Mouse (Mus musculus) neural tube, embryonic 12.5 days (tissue): ENCODE data around the gene Coq5. TPM values are rescaled to one million over a fixed set of nuclear protein-coding genes. Genes with fewer than 3 reads are reported as not detected.

ENCODE experiments used
- ATAC-seq: fragments of 200-750 bp; cut with Nextera tagmentation; 2 replicates; pipeline ENCODE4 v1.8.0; 2017; ENCODE audit warnings: low read depth, mild to moderate bottlenecking, moderate TSS enrichment, moderate library complexity; ENCODE audit not compliant: low FRiP score
- H3K27ac ChIP-seq: fragments of 300-500 bp; sonication (generic); 2 replicates; pipeline ENCODE4 v1.5.1; 2016
- H3K27me3 ChIP-seq: fragments of 300-500 bp; sonication (generic); replicated peaks from 2 replicates; pipeline ENCODE4 v1.6.1; 2016; ENCODE audit warnings: mild to moderate bottlenecking
- H3K36me3 ChIP-seq: fragments of 300-500 bp; sonication (generic); 2 replicates; pipeline ENCODE4 v1.6.1; 2016; ENCODE audit warnings: mild to moderate bottlenecking
- H3K4me1 ChIP-seq: fragments of 300-500 bp; sonication (generic); 2 replicates; pipeline ENCODE4 v1.6.1; 2016
- H3K4me2 ChIP-seq: fragments of 300-500 bp; sonication (generic); replicated peaks from 2 replicates; pipeline ENCODE4 v1.6.1; 2016; ENCODE audit warnings: mild to moderate bottlenecking
- H3K4me3 ChIP-seq: fragments of 300-500 bp; sonication (generic); 2 replicates; pipeline ENCODE4 v1.5.1; 2016
- H3K9ac ChIP-seq: fragments of 300-500 bp; sonication (generic); 2 replicates; pipeline ENCODE4 v1.6.1; 2016; ENCODE audit warnings: mild to moderate bottlenecking
- H3K9me3 ChIP-seq: fragments of 300-500 bp; sonication (generic); 2 replicates; pipeline ENCODE4 v1.6.1; 2016; ENCODE audit warnings: mild to moderate bottlenecking
- WGBS: fragments of 180-500 bp; shearing (Covaris S2); methylation state at CpG from one replicate; pipeline ENCODE4 v1.1.7; 2016; 5-methylcytosine and 5-hydroxymethylcytosine counted together
- polyA plus RNA-seq: library from polyadenylated mRNA; unstranded; fragments of >200 nt; fragmentation: Nextera tagmentation; extraction: Ambion mirVana; gene quantifications from 2 replicates; pipeline ENCODE4 v1.2.1, GENCODE M21; 2016

Coq5 gene
- polyA plus RNA-seq, 1 experiment from 2014 or later: 54.1 TPM

DNA sequence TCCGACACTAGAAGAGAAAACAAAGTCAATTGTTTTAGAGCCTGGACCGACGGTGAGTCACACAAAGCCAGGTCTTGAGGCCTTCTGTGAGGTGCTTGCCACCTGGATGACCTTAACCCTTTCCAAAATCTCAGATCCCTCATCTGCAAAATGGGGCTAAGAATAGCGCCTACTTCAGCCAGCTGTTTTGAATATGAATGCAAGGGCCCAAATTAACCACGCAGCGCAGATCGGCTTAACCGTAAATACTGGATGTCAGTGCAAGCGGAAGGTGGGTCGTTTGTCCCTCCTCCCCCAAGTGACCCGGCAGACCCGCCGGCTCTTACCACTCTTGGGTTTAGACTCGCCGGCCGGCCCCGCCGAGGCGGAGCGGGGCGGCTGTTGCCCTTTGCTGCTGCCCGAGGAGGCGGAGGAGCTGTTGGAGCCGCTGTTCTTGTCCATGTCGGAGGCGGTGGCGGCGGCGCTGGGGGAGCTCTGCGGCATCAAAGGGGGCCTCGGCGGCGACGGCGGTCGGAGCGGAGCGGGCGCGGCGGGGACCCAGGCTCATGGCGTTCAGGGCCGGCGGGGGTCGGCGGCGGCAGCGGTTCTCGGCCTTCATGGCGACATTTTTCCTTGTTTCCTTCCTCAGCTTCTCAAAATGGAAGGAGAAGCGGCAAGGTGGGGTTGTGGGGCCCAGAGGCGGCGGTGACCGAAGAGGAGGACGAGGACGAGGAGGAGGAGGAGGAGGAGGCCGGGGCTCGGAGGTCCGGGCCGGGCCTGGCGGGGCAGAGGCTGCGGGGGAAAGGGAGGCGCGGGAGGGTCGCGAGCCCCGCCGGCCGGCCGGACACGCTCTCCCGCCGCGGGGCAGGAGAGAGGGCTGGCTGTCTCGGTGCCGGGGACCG is 7.3 kb upstream of the Coq5 start:
- H3K4me3 ChIP-seq: peak overlapping the region; percentile 96
- ATAC-seq: peak; percentile 44; the same call in 1 of the 2 replicates
- no peaks in the 10 kb centered on the region for H3K27me3 ChIP-seq
- peak overlapping the region; percentile 95 for H3K9ac ChIP-seq
- under 1% methylated on average over 76 of the region's 77 CpGs for WGBS
- peak overlapping the region; percentile 55; the same call in 1 of the 2 replicates for H3K27ac ChIP-seq
- peaks cover 40% of the 10 kb centered on the region for H3K4me1 ChIP-seq
- H3K36me3 ChIP-seq: peaks cover 16% of the 10 kb centered on the region
- peak overlapping the region; percentile 91 for H3K4me2 ChIP-seq
- H3K9me3 ChIP-seq: no peaks in the 10 kb centered on the region

- 14% methylated on average over 26 of the region's 26 CpGs for WGBS
- Histone ChIP-seq H3K9ac (peak within 1 kb of the TSS; percentile 95), H3K4me3 (peak within 1 kb of the TSS; percentile 96), H3K9me3 (no peaks in the 10 kb centered on the region), H3K27ac (peak within 1 kb of the TSS; percentile 55; the same call in 1 of the 2 replicates), H3K4me1 (peaks cover 37% of the 10 kb centered on the region), H3K4me2 (peak within 1 kb of the TSS; percentile 91), H3K36me3 (peaks cover 16% of the 10 kb centered on the region), H3K27me3 (no peaks in the 10 kb centered on the region)
- peak; percentile 82; the same call in 1 of the 2 replicates for ATAC-seq
Observed at GRCm38 (mm10) chr5:115272812-115273548, 6.5 kb upstream of the Coq5 start, which contains the start of gene Rnf10. TSS of gene Rnf10 (minus strand) at chr5:115272898.

GRCm38 (mm10) chr5:115273549-115274135 is 5.8 kb upstream of the Coq5 start:
- 78% methylated on average over 6 of the region's 6 CpGs for WGBS
- Histone ChIP-seq H3K9ac (peak overlapping the region; percentile 4; the same call in 1 of the 2 replicates), H3K4me3 (no peak overlapping the region), H3K9me3 (no peaks in the 10 kb centered on the region), H3K4me2 (peak overlapping the region; percentile 91), H3K36me3 (peaks cover 11% of the 10 kb centered on the region), H3K27me3 (no peaks in the 10 kb centered on the region), H3K27ac (no peak overlapping the region), H3K4me1 (peaks cover 37% of the 10 kb centered on the region)
- 0 out of 2 replicates have a peak, but pooled peaks have one; percentile 8 for ATAC-seq

- ATAC-seq: no peak
- no peak overlapping the region for H3K4me2 ChIP-seq
- H3K9me3 ChIP-seq: no peaks in the 10 kb centered on the region
- no peak overlapping the region for H3K27ac ChIP-seq
- peaks cover 31% of the 10 kb centered on the region for H3K4me1 ChIP-seq
- no peak overlapping the region for H3K4me3 ChIP-seq
- no peaks in the 10 kb centered on the region for H3K27me3 ChIP-seq
- whole genome bisulfite sequencing: 62% methylated on average over 1 of the region's 1 CpGs
- H3K36me3 ChIP-seq: peaks cover 4% of the 10 kb centered on the region; the same call in 1 of the 2 replicates
- H3K9ac ChIP-seq: no peak overlapping the region
Observed at GRCm38 (mm10) chr5:115274353-115274752, 5.1 kb upstream of the Coq5 start.

- Histone ChIP-seq H3K4me2 (no peak overlapping the region), H3K27me3 (no peaks in the 10 kb centered on the region), H3K9me3 (no peaks in the 10 kb centered on the region), H3K4me1 (peaks cover 27% of the 10 kb centered on the region), H3K4me3 (no peak overlapping the region), H3K27ac (no peak overlapping the region), H3K36me3 (no peaks in the 10 kb centered on the region), H3K9ac (no peak overlapping the region)
- 94% methylated on average over 1 of the region's 1 CpGs for WGBS
- no peak for ATAC-seq
Observed at GRCm38 (mm10) chr5:115274771-115275170, 4.7 kb upstream of the Coq5 start.

GRCm38 (mm10) chr5:115275998-115276397 is 3.5 kb upstream of the Coq5 start:
- Histone ChIP-seq H3K9ac (no peak overlapping the region), H3K27me3 (no peaks in the 10 kb centered on the region), H3K36me3 (no peaks in the 10 kb centered on the region), H3K9me3 (no peaks in the 10 kb centered on the region), H3K27ac (no peak overlapping the region), H3K4me1 (peaks cover 22% of the 10 kb centered on the region), H3K4me2 (no peak overlapping the region), H3K4me3 (no peak overlapping the region)
- WGBS: 37% methylated on average over 14 of the region's 14 CpGs
- ATAC-seq: no peak

GRCm38 (mm10) chr5:115278053-115278452 is 1.4 kb upstream of the Coq5 start:
- Histone ChIP-seq H3K27ac (no peak overlapping the region), H3K9me3 (no peaks in the 10 kb centered on the region), H3K4me3 (no peak overlapping the region), H3K4me2 (no peak overlapping the region), H3K36me3 (0 out of 2 replicates have a peak, but pooled peaks cover under 1% of the 10 kb centered on the region), H3K4me1 (peaks cover 14% of the 10 kb centered on the region), H3K27me3 (no peaks in the 10 kb centered on the region), H3K9ac (no peak overlapping the region)
- 93% methylated on average over 1 of the region's 1 CpGs for WGBS
- ATAC-seq: no peak

GRCm38 (mm10) chr5:115278785-115279184 is 681 bp upstream of the Coq5 start:
- Histone ChIP-seq H3K4me1 (peaks cover 7% of the 10 kb centered on the region), H3K4me3 (no peak overlapping the region), H3K36me3 (peaks cover 8% of the 10 kb centered on the region), H3K27me3 (no peaks in the 10 kb centered on the region), H3K9ac (no peak overlapping the region), H3K9me3 (no peaks in the 10 kb centered on the region), H3K27ac (no peak overlapping the region), H3K4me2 (no peak overlapping the region)
- no peak for ATAC-seq
- WGBS: 57% methylated on average over 2 of the region's 2 CpGs

DNA sequence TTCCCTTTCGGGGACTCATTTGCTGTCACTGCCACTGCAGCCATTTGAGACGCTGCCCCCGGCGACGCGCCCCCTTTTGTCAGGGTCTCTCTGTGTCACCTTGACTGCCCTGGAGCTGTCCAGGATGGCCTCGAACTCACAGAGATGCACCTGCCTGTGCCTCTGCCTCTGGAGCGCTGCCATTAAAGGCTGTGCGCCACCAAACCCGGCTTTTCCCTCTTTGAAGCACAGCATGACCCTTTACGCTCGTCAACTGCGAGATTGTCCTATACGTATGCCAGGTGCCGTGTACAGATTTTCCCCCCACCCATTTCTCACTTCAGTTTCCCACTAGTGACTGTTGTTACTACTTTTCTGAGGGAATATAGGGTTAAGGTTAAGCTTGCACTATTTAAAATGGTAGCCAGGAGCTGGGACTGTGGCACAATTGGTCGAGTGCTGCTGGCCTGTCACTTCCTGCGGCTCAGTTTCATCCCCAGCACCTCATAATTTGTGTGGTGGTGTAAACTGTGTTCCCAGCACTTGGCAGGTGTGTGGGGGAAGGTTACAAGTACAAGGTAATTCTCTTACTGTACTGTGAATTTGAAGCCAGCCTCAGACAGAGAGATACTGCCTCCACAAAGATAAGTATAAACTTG is 703 bp downstream of the Coq5 start:
- H3K9ac ChIP-seq: peak overlapping the region; percentile 70
- peaks cover 7% of the 10 kb centered on the region for H3K4me1 ChIP-seq
- ATAC-seq: peak; percentile 48; the same call in 1 of the 2 replicates
- peak overlapping the region; percentile 89 for H3K4me2 ChIP-seq
- H3K27me3 ChIP-seq: no peaks in the 10 kb centered on the region
- H3K27ac ChIP-seq: 0 out of 2 replicates have a peak overlapping the region, but pooled peaks have one; percentile 1
- WGBS: 9% methylated on average over 17 of the region's 17 CpGs
- peak overlapping the region; percentile 82 for H3K4me3 ChIP-seq
- no peaks in the 10 kb centered on the region for H3K9me3 ChIP-seq
- H3K36me3 ChIP-seq: peaks cover 20% of the 10 kb centered on the region

- WGBS: 95% methylated on average over 3 of the region's 3 CpGs
- ATAC-seq: no peak
- Histone ChIP-seq H3K27ac (no peak overlapping the region), H3K27me3 (no peaks in the 10 kb centered on the region), H3K9me3 (no peaks in the 10 kb centered on the region), H3K4me2 (no peak overlapping the region), H3K4me3 (no peak overlapping the region), H3K9ac (no peak overlapping the region), H3K36me3 (peaks cover 52% of the 10 kb centered on the region), H3K4me1 (peaks cover 7% of the 10 kb centered on the region)
Observed at GRCm38 (mm10) chr5:115284735-115285134, 5.3 kb downstream of the Coq5 start.

DNA sequence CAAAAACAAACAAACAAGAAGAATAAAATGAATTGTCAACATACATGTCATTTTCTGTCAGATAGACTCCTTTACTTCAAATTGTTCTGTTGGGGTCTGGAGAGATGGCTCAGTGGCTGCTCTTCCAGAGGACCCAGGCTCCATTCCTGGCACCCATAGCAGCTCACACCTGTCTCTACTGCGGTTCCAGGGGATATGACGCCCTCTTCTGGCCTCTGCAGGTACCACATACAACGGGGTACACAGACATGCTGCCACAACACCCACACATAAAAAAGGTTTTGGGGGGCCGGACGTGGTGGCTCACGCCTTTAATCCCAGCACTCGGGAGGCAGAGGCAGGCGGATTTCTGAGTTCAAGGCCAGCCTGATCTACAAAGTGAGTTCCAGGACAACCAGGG is 14.7 kb downstream of the Coq5 start:
- H3K27ac ChIP-seq: no peak overlapping the region
- no peak overlapping the region for H3K9ac ChIP-seq
- H3K36me3 ChIP-seq: peaks cover 79% of the 10 kb centered on the region
- 88% methylated on average over 8 of the region's 8 CpGs for WGBS
- no peaks in the 10 kb centered on the region for H3K9me3 ChIP-seq
- H3K4me2 ChIP-seq: no peak overlapping the region
- no peak for ATAC-seq
- no peak overlapping the region for H3K4me3 ChIP-seq
- H3K4me1 ChIP-seq: peaks cover 12% of the 10 kb centered on the region
- H3K27me3 ChIP-seq: no peaks in the 10 kb centered on the region
